Mouse (Mus musculus) megakaryocyte, embryonic 14.5 days (primary cell): ENCODE measurements at regions not wholly inside any gene's neighbourhood (a gene's known extent, or its start where the extent isn't known, plus 50 kb on each side); places are given as distances from the start of the nearest gene placed in this dataset.

Source experiments
- H3K27me3 ChIP-seq: replicated peaks from 2 replicates; pipeline ENCODE3; 2012; ENCODE audit warnings: inconsistent platforms
- H3K36me3 ChIP-seq: replicated peaks from 2 replicates; pipeline ENCODE3; 2012; ENCODE audit warnings: low read length, inconsistent platforms, mixed read lengths
- H3K4me1 ChIP-seq: 2 replicates; pipeline ENCODE4 v1.6.1; 2012; ENCODE audit warnings: inconsistent platforms
- H3K4me3 ChIP-seq: replicated peaks from 2 replicates; pipeline ENCODE3; 2012; ENCODE audit warnings: moderate library complexity, mild to moderate bottlenecking, inconsistent platforms
- H3K9me3 ChIP-seq: 2 replicates; pipeline ENCODE4 v1.6.1; 2012; ENCODE audit warnings: inconsistent platforms
- FLI1 ChIP-seq: IDR thresholded peaks from 2 replicates; pipeline ENCODE4 v1.6.1; 2012; ENCODE audit warnings: low read length, inconsistent platforms, mixed read lengths
- GATA1 ChIP-seq: IDR thresholded peaks from 3 replicates; pipeline ENCODE4 v1.6.1; 2012; ENCODE audit warnings: mixed read lengths, low read length, inconsistent platforms, borderline replicate concordance

GRCm38 (mm10) chr16:29990795-29991587 is 73.2 kb upstream of the Hes1 start:
- H3K4me3 ChIP-seq: no peak overlapping the region
- no peaks in the 10 kb centered on the region for H3K27me3 ChIP-seq
- H3K4me1 ChIP-seq: peaks cover 68% of the 10 kb centered on the region
- TF ChIP-seq FLI1 (no peak), GATA1 (no peak)
- peaks cover 8% of the 10 kb centered on the region for H3K36me3 ChIP-seq
- peaks cover 9% of the 10 kb centered on the region for H3K9me3 ChIP-seq

- H3K27me3 ChIP-seq: no peaks in the 10 kb centered on the region
- TF ChIP-seq GATA1: no peak
- no peak for TF ChIP-seq FLI1
Observed at GRCm38 (mm10) chr16:29991876-29992380, 72.3 kb upstream of the Hes1 start.

GRCm38 (mm10) chr16:29993111-29993510 is 71.1 kb upstream of the Hes1 start:
- no peaks in the 10 kb centered on the region for H3K27me3 ChIP-seq
- peak overlapping the region; percentile 23 for H3K4me3 ChIP-seq
- TF ChIP-seq GATA1 (no peak), FLI1 (no peak)
- H3K9me3 ChIP-seq: no peaks in the 10 kb centered on the region
- no peaks in the 10 kb centered on the region for H3K36me3 ChIP-seq
- peaks cover 70% of the 10 kb centered on the region for H3K4me1 ChIP-seq

More at GRCm38 (mm10) chr16:29991876-29992380, 72.3 kb upstream of the Hes1 start:
- Histone ChIP-seq H3K9me3 (peaks cover 1% of the 10 kb centered on the region), H3K4me1 (peaks cover 74% of the 10 kb centered on the region), H3K4me3 (no peak overlapping the region), H3K36me3 (peaks cover under 1% of the 10 kb centered on the region)

- no peaks in the 10 kb centered on the region for H3K27me3 ChIP-seq
- H3K36me3 ChIP-seq: no peaks in the 10 kb centered on the region
- H3K9me3 ChIP-seq: no peaks in the 10 kb centered on the region
- peaks cover 68% of the 10 kb centered on the region for H3K4me1 ChIP-seq
- H3K4me3 ChIP-seq: no peak overlapping the region
- TF ChIP-seq FLI1 (no peak), GATA1 (no peak)
Observed at GRCm38 (mm10) chr16:29993535-29993934, 70.6 kb upstream of the Hes1 start.

- H3K4me3 ChIP-seq: peak overlapping the region; percentile 12
Observed at GRCm38 (mm10) chr16:29996139-29997069, 67.8 kb upstream of the Hes1 start.

GRCm38 (mm10) chr16:30000166-30000565 is 64.0 kb upstream of the Hes1 start:
- Histone ChIP-seq H3K4me1 (peaks cover 45% of the 10 kb centered on the region), H3K9me3 (peaks cover 5% of the 10 kb centered on the region), H3K27me3 (peaks cover 4% of the 10 kb centered on the region), H3K4me3 (no peak overlapping the region), H3K36me3 (no peaks in the 10 kb centered on the region)
- TF ChIP-seq FLI1: no peak
- TF ChIP-seq GATA1: no peak

More at GRCm38 (mm10) chr16:29996139-29997069, 67.8 kb upstream of the Hes1 start:
- peaks cover 5% of the 10 kb centered on the region for H3K9me3 ChIP-seq
- peaks cover 44% of the 10 kb centered on the region for H3K4me1 ChIP-seq
- no peak for TF ChIP-seq GATA1
- no peak for TF ChIP-seq FLI1
- no peaks in the 10 kb centered on the region for H3K36me3 ChIP-seq
- peaks cover 4% of the 10 kb centered on the region for H3K27me3 ChIP-seq

GRCm38 (mm10) chr16:30005124-30005523 is 59.1 kb upstream of the Hes1 start:
- peaks cover 60% of the 10 kb centered on the region for H3K4me1 ChIP-seq
- H3K9me3 ChIP-seq: peaks cover 4% of the 10 kb centered on the region
- H3K4me3 ChIP-seq: no peak overlapping the region
- H3K27me3 ChIP-seq: peaks cover 19% of the 10 kb centered on the region
- no peak for TF ChIP-seq GATA1
- peaks cover under 1% of the 10 kb centered on the region for H3K36me3 ChIP-seq

- TF ChIP-seq GATA1 (no peak), FLI1 (no peak)
- Histone ChIP-seq H3K4me3 (no peak overlapping the region), H3K36me3 (peaks cover 15% of the 10 kb centered on the region), H3K9me3 (peaks cover 5% of the 10 kb centered on the region), H3K4me1 (peaks cover 72% of the 10 kb centered on the region), H3K27me3 (peaks cover 15% of the 10 kb centered on the region)
Observed at GRCm38 (mm10) chr16:30006826-30007225, 57.4 kb upstream of the Hes1 start.

- Histone ChIP-seq H3K9me3 (peaks cover 5% of the 10 kb centered on the region), H3K36me3 (peaks cover 29% of the 10 kb centered on the region), H3K4me1 (peaks cover 80% of the 10 kb centered on the region), H3K27me3 (peaks cover 15% of the 10 kb centered on the region), H3K4me3 (peak overlapping the region; percentile 97)
- TF ChIP-seq GATA1 (no peak), FLI1 (no peak)
Observed at GRCm38 (mm10) chr16:30008451-30009357, 55.5 kb upstream of the Hes1 start.
